Mouse (Mus musculus) urinary bladder, postnatal 25 days (tissue): ENCODE measurements around the gene Ube2l3.

Experiments
- DNase-seq: peaks from one replicate; pipeline ENCODE4 v3.0.0; 2022; ENCODE audit warnings: low spot score

Gene Ube2l3

DNA sequence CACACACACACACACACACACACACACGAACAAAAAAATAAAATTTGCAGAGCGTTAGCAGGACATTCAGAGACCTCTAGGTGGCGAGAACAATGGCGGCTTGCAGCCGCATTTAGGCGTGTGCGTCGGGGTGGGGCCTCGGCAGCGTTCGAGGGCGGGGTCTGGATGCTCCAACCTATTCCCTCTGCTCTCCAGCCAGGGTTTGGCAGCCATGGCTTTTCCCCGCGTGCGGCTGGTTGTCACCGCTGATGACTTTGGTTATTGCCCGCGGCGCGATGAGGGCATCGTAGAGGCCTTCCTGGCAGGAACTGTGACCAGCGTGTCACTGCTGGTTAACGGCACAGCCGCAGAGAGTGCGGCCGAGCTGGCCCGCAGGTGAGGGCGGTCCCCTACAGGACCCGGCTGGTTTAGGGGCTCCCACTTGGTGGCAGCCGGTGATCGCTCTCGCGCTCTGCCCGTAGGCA, 55.6 kb downstream of the Ube2l3 start, which contains the start of gene Ccdc116:
Ccdc116 (minus strand) TSS at position 458 of the 464 bp plus-strand sequence.
- peak; percentile 64 for DNase-seq

GRCm38 (mm10) chr16:17144339-17144738, 58.1 kb downstream of the Ube2l3 start, which contains the start of gene Ydjc:
Gene Ydjc (plus strand): TSS chr16:17144621.
- DNase-seq = no peak

- no peak for DNase-seq
Observed at GRCm38 (mm10) chr16:17137355-17137754, 65.1 kb downstream of the Ube2l3 start.

- no peak for DNase-seq
Observed at GRCm38 (mm10) chr16:17132906-17133200, 69.6 kb downstream of the Ube2l3 start.

DNA sequence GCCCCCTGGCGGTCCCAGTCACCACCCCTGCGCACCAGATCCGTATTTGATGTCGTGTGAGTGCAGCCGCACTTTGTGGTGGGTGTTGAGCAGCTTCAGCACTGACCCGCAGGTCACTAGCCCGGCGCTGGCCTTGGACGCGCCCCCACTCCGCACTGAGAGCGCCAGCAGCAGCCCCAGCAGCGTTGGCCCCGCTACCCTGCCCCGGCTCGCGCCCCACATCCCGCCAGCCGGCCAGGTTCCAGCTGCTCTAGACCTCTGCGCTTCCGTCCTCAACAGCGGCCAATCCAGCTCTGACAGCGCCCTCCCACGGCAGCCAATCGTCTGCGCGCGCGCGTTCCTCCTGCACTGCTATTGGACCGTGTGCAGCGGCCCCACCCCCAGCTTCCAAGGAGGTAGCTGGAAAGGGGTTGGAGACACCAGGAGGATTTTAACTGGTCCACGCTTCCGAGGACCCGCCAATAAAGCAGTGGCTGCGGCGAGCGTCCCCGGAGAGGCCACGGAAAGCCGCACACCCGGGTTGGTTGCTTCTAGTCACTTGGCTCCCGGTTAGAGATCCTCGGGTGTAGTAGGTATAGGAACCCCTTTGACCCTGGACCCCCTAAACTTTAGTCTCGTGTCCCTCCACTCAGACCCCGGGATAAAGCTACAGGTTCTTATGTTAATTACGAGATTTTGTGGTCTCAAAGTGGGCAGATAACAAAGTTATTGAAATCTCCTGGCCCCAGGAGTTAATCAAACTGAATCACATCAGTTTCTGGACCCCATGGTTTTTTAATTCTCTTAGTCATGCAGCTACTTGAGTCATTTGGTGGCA, 70.2 kb downstream of the Ube2l3 start, which contains the start of gene Sdf2l1:
Sdf2l1 (minus strand) TSS at position 295 of the 817 bp plus-strand sequence.
- DNase-seq = peak; percentile 93

DNA sequence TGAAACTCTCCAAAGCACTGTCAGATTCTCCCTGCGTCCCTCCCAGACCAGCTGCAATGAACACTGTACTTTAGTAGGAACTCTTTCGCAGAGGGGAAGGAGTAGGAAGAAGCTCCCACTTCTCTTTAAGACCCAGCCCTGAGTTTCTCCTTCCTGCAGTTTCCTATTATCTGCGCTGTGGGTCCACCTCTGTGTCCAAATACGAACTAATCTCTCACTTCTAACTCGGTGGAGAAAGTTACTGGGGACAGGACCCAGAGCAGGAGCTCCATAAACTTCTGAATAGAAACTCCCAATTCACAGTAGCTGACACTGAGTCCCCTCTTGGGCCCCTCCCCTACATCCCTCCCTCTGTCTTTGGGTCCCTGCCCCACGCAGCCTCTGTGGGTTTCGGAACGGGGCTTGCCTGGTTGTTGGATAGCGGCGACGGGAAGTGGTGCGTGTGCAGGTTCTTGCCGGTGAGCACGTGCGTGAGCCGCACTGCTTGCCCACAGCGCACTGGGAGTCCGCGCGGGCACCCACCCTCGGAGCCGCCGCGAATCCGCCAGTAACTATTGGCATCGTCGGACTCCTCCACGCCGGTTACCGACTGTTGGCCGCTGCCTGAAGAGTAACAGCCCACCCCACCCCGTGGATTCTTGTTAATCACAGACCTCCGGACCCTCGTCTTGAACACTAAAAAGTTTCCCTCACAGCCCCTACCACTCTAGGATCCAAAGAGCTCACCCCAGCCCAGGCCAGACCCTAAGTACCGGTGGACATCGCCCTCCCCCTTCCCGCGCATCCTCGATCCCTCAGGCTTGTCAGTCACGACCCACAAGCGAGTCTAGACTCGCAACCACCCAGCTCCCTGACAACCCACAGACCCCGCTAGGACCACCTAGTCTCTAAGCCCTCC, 71.0 kb downstream of the Ube2l3 start:
- DNase-seq = peak; percentile 15

DNA sequence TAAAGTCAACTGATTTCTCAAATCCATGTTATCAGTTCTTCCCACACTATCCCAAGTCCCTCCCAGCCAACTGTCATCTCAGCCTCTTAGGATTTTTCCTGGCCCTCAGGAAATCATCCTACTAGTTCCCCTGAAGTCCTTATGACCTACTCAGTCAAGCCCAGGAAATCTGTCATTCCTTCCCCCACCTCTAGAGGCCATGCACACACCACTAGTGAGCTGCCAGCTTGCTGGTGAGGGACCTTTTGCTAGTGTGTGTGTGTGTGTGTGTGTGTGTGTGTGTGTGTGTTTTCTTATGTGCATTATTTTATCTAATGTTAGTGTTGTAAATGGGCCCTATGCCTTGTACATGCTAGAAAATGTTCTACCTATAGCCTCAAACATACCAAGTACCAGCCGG, 75.2 kb downstream of the Ube2l3 start:
- DNase-seq = peak; percentile 16

GRCm38 (mm10) chr16:17124871-17125520, 77.5 kb downstream of the Ube2l3 start, which contains the start of gene 2610318N02Rik:
Gene 2610318N02Rik (minus strand): TSS chr16:17125167.
- peak; percentile 52 for DNase-seq

DNA sequence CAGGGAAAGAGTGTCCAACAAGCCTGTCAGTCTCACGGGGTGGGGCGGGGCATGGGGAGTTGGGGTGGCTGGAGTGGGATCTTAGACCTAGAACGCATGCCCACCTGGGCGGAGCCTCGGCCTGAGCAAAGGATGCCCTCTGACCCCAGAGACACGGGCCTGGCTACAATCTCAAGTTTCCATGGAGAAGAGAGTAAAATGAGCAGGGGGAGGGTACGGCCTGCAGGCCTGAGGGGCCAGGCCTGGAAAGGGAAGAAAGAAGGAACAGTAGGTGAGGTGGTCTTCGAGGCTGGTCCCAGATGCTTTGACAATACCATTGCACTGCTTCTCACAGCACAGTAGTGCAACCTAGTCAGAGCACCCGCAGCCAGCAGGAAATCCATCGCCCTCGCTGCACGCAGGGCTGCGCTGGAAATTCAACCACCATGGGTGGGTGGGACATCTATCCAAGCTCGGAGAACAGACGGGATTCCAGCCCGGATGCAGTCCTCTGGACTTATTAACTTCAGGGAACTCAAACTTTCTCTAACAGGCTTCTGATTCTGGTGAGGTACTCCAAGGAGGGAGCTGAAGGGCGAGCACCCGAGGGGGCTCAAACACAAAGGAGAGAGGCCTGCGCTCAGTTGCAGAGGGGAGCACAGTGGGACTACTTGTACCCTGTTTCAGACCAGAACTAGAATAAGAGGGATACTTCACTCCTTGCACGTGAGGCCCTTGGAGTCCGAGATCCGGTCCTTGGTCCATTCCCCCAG, 78.2 kb downstream of the Ube2l3 start:
- DNase-seq = no peak

GRCm38 (mm10) chr16:17121569-17121968, 80.9 kb downstream of the Ube2l3 start:
- no peak for DNase-seq

- DNase-seq = no peak
Observed at GRCm38 (mm10) chr16:17117309-17117799, 85.1 kb downstream of the Ube2l3 start.

DNA sequence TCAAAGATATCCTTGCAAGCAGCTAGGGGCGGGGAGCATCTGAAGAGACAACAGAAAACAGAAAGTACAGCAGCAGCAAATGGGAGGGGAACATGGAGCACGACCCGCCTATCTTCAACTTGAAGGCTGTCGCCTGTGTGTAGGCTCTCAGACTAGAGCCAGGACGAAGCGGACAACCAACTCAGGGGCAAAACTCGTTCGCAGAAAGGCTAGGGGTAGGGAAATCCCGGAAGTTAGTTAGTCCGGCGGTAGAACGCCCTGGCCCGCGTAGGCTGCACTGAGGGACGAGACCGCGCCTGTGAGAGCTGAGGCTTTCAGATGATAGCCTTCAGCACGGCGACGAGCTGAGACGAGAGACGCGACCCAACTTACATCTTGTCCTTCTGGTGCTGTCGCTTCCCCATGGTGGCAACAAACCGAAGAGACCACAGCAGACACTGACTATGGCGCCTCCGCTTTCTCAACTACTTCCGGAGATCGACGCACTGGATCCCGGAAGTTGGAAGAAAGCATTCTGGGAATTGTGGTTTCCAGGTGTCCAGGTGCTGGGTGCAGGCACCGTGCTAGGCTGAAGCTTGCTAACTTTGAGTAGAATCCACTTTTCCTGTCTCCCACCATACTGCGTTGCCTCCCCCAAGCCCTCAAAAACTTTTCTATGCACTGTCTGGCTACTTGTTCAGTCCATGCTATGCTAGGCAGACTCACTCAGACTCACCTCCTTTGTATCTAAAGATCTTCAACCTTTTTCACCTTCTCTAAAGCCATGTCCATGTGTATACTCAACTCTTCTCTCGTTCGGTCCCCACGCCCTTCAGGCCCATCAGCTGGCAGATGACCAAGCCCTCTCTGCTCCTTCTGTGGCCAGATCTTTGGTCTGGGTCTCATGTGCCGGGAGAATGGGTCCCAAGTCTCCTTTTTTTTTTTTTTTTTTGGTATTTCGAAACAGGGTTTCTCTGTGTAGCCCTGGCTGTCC, 91.4 kb downstream of the Ube2l3 start, which contains the start of gene Ppil2:
Ppil2 (minus strand) TSS at position 487 of the 973 bp plus-strand sequence.
- peak; percentile 58 for DNase-seq

DNA sequence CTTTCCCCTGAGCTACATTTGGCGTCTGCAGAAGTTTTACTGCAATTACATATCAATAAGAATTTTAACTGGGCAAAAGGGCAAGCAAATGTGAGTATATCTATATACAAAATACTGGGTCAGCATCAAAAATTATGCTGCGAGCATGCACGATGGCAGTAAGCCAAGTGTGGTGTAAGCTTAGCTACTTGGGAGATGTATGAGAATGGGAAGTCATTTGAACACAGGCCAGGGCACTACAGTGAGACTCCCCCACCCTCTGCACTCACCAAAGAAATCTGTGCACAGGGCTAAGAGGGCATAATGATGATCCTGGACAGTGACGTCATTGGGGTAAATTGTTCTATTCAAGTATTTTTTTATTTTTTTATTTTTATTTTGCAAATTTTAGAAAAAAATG, 97.8 kb downstream of the Ube2l3 start:
- no peak for DNase-seq

- no peak for DNase-seq
Observed at GRCm38 (mm10) chr16:17102630-17103220, 99.7 kb downstream of the Ube2l3 start.
